Mouse (Mus musculus): Measurements from ENCODE around the gene Tenm1.

GRCm38 (mm10) chrX:42489446-42489845 is 939.5 kb downstream of the Tenm1 start, which contains the start of gene Tex13c2:
- TF ChIP-seq EP300 (IDR thresholded peaks at IDR 0.05; ENCODE audit: low read depth) = no peak
- TF ChIP-seq CTCF (IDR thresholded peaks at IDR 0.05; ENCODE audit: low read depth) = no peak

Data from heart, postnatal 0 days (tissue).